Mouse (Mus musculus) G1E (cell line): ENCODE measurements at regions not wholly inside any gene's neighbourhood (a gene's known extent, or its start where the extent isn't known, plus 50 kb on each side); places are given as distances from the start of the nearest gene placed in this dataset.

Experiments used
- ATAC-seq: 2 replicates; pipeline ENCODE4 v1.8.0; 2016; ENCODE audit warnings: mild to moderate bottlenecking; ENCODE audit not compliant: insufficient number of reproducible peaks, poor library complexity, low FRiP score, severe bottlenecking; ENCODE audit errors: extremely low read depth
- DNase-seq: peaks from one replicate; pipeline ENCODE4 v3.0.0; 2012; ENCODE audit warnings: low spot score
- H3K27me3 ChIP-seq: 2 replicates; pipeline ENCODE4 v1.6.1; 2012; ENCODE audit warnings: mild to moderate bottlenecking, low read length, inconsistent platforms; ENCODE audit not compliant: insufficient read depth
- H3K36me3 ChIP-seq: replicated peaks from 2 replicates; pipeline ENCODE3; 2012; ENCODE audit warnings: mild to moderate bottlenecking, inconsistent platforms
- H3K4me1 ChIP-seq: 2 replicates; pipeline ENCODE4 v1.6.1; 2012; ENCODE audit warnings: low read depth, low read length, inconsistent platforms, mixed read lengths; ENCODE audit not compliant: insufficient read depth
- H3K4me3 ChIP-seq: 2 replicates; pipeline ENCODE4 v1.5.1; 2012; ENCODE audit warnings: low read depth, mild to moderate bottlenecking, inconsistent platforms, low read length, moderate library complexity, mixed read lengths
- H3K9me3 ChIP-seq: replicated peaks from 2 replicates; pipeline ENCODE4 v1.6.1; 2012; ENCODE audit warnings: inconsistent platforms
- CTCF ChIP-seq: IDR thresholded peaks from 2 replicates; pipeline ENCODE4 v1.5.1; 2012; ENCODE audit warnings: low read depth, low read length, inconsistent platforms, mixed read lengths
- GATA1 ChIP-seq: IDR thresholded peaks from 2 replicates; pipeline ENCODE4 v1.6.1; 2012; ENCODE audit warnings: borderline replicate concordance, low read length, inconsistent platforms, mixed read lengths
- GATA2 ChIP-seq: IDR thresholded peaks from 2 replicates; pipeline ENCODE4 v1.6.1; 2012; ENCODE audit warnings: low read depth, low read length, inconsistent platforms, borderline replicate concordance
- POLR2AphosphoS5 ChIP-seq: IDR thresholded peaks from 2 replicates; pipeline ENCODE4 v1.6.1; 2012; ENCODE audit warnings: low read depth, low read length, inconsistent platforms; ENCODE audit not compliant: insufficient replicate concordance
- TAL1 ChIP-seq: conservative IDR thresholded peaks from 2 replicates; pipeline ENCODE4 v1.6.1; 2012; ENCODE audit warnings: low read depth, low read length, inconsistent platforms, mixed read lengths

DNA sequence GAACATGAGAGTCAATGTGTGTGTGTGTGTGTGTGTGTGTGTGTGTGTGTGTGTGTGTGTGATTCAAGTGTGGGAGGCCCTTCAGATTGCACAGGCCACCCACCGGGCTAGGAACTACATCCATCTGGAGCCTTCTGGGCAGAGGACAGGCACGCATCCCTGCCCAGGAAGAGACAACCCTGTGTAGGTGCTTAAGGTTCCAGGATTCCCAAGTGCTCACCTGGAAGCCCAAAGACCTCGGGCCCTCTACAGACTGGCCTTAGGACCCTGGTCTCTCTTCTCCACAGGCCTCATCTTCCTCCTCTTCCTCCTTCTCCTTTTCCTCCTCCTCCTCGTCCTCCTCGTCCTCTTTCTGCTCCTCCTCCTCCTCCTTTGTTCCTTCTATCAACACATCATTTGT, 53.8 kb upstream of the Ezh2 start:
- Histone ChIP-seq H3K27me3 (peaks cover 28% of the 10 kb centered on the region), H3K9me3 (no peaks in the 10 kb centered on the region), H3K4me1 (peaks cover 20% of the 10 kb centered on the region), H3K4me3 (no peak overlapping the region), H3K36me3 (no peaks in the 10 kb centered on the region)
- DNase-seq (no peak), ATAC-seq (no peak)
- TF ChIP-seq GATA1, result no peak

DNA sequence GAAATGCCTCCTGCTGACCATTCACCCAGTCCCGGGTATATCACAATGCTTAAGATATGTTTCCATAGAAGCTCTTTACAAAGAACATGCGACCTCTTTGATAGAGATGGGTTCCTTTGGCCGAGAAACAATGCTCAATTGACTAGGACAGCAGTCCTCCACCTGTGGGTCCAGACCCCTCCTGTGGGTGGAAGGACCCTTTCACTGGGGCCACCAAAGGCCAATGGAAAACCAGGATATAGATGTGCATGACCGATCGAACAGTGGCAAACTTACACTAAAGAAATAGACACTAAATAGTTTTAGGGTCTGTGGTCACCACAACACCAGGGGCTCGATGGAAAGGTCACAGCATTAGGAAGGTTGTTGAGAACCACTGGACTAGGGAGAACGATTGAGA, 53.2 kb upstream of the Ezh2 start:
- TF ChIP-seq TAL1 (no peak), POLR2AphosphoS5 (no peak), GATA1 (no peak), CTCF (no peak), GATA2 (no peak)
- Histone ChIP-seq H3K9me3 (no peaks in the 10 kb centered on the region), H3K4me3 (no peak overlapping the region), H3K36me3 (no peaks in the 10 kb centered on the region), H3K4me1 (peaks cover 20% of the 10 kb centered on the region), H3K27me3 (peaks cover 30% of the 10 kb centered on the region)
- DNase-seq (no peak), ATAC-seq (no peak)

DNA sequence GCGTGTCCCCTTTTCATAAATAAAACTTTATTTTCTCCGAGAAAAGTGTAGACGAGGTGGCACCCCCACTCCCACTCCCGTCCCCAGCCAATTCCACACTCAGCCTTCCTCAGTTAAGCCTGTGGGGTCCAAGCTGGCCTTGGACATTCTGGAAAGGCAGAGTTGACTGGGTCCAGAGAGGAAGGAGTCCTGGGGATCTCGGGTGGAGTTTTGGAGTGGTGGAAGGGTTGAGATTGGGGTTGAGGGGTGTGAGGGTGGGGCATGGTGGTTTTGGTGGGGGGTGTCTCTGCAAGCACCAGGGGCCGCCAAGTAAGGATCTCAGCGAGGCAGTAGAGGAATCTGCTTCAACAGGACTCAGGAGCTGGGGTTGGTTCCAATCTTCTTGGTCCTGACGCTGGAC, 52.7 kb upstream of the Ezh2 start:
- ATAC-seq, result no peak

DNA sequence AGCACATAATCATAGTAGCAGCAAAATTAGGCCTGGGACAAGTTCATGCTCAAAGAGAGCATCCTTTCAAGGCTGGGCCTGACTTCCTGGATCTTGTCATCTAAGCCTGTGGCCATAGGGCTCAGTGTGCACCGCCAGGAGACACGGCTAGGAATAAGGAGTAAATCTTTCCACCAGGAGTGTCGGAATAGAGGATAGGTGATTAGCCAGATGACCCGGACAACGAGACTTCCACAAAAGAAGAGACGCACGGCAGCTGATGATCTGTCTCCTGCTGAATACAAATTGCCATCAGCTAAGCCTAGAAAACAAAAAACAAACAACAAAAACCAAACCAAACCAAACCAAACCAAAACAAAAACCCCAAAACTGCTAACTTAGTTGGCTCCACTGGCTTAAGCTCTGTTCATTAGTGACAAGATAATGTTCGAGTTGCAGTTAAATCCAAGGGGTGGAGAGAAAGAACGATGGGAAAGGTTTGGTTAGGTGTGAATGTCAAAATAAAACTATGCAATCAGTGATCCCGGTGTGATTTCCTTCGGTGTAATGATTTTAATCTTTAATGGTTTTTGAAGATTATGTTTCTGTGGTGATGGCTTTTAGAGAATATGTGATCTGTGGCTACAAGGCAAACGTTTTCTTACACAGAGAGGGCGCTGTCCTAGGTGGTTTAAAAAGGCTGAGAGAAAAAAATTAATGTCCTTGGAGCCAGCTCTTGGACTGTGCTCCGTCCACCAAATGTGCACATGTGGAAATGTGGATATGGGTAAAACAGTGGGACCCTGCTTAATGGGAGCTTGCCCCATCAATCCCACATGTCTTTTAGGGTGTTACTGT, 51.8 kb upstream of the Ezh2 start:
- DNase-seq (no peak), ATAC-seq (no peak)
- no peaks in the 10 kb centered on the region for H3K9me3 ChIP-seq
- TF ChIP-seq CTCF, result no peak
- peaks cover 20% of the 10 kb centered on the region for H3K4me1 ChIP-seq
- peaks cover 36% of the 10 kb centered on the region for H3K27me3 ChIP-seq
- H3K36me3 ChIP-seq, result no peaks in the 10 kb centered on the region
- no peak overlapping the region for H3K4me3 ChIP-seq

More for the DNA sequence above, 52.7 kb upstream of the Ezh2 start:
- Histone ChIP-seq H3K36me3 (no peaks in the 10 kb centered on the region), H3K4me3 (no peak overlapping the region), H3K27me3 (peaks cover 30% of the 10 kb centered on the region), H3K4me1 (peaks cover 20% of the 10 kb centered on the region), H3K9me3 (no peaks in the 10 kb centered on the region)
- DNase-seq, result no peak
- TF ChIP-seq TAL1 (no peak), GATA2 (no peak), GATA1 (no peak), POLR2AphosphoS5 (no peak), CTCF (no peak)

DNA sequence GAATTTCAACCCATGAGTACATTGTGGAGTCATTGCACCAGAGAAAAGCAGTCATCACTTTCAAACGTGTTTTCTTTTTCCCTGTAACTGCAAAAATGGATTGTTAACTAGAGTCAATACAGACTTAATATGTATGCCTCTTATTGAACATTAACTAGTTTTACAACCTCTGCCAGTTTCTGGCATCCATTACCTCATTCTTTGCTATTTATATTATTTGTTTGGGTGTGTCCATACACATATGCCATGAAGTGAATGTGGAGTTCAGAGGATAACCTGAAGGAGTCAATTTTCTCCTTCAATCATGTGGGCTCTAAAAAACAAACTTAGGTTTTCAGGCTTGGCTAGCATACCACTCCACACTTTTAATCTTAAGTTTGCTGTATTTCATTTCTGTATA, 50.9 kb upstream of the Ezh2 start:
- TF ChIP-seq GATA1, result no peak
- TF ChIP-seq CTCF, result no peak
- TF ChIP-seq GATA2, result no peak
- TF ChIP-seq POLR2AphosphoS5, result no peak
- TF ChIP-seq TAL1, result no peak
- peaks cover 15% of the 10 kb centered on the region for H3K4me1 ChIP-seq
- no peaks in the 10 kb centered on the region for H3K36me3 ChIP-seq
- peaks cover 36% of the 10 kb centered on the region for H3K27me3 ChIP-seq
- no peaks in the 10 kb centered on the region for H3K9me3 ChIP-seq
- no peak for ATAC-seq
- DNase-seq, result no peak
- H3K4me3 ChIP-seq, result no peak overlapping the region
